Mouse (Mus musculus) monocyte, adult 5-6 weeks (primary cell): Measurements from ENCODE around the gene Plek. TPM values are rescaled to one million over a fixed set of nuclear protein-coding genes. Genes with fewer than 3 reads are reported as not detected.
"Not testable (repeated sequence)": the region's sequence is repeated elsewhere in the genome, so short reads cannot be mapped to it uniquely, and the experiment has no call there.

Source experiments
- ATAC-seq: fragments of 153-309, 156-312 bp; replicated peaks from 2 replicates; pipeline ENCODE4 v1.8.0; 2017; ENCODE audit warnings: mild to moderate bottlenecking; ENCODE audit not compliant: low TSS enrichment, insufficient number of reproducible peaks, severe bottlenecking, poor library complexity, low FRiP score
- total RNA-seq: library from RNA; stranded (forward); fragments of 200-1000, 200-491, 200-594 nt; gene quantifications from 3 replicates; pipeline ENCODE4 v1.2.3, GENCODE M21; 2017

The Plek gene
- total RNA-seq: 730 to 802 TPM (median 760 TPM) in 3 replicates

DNA sequence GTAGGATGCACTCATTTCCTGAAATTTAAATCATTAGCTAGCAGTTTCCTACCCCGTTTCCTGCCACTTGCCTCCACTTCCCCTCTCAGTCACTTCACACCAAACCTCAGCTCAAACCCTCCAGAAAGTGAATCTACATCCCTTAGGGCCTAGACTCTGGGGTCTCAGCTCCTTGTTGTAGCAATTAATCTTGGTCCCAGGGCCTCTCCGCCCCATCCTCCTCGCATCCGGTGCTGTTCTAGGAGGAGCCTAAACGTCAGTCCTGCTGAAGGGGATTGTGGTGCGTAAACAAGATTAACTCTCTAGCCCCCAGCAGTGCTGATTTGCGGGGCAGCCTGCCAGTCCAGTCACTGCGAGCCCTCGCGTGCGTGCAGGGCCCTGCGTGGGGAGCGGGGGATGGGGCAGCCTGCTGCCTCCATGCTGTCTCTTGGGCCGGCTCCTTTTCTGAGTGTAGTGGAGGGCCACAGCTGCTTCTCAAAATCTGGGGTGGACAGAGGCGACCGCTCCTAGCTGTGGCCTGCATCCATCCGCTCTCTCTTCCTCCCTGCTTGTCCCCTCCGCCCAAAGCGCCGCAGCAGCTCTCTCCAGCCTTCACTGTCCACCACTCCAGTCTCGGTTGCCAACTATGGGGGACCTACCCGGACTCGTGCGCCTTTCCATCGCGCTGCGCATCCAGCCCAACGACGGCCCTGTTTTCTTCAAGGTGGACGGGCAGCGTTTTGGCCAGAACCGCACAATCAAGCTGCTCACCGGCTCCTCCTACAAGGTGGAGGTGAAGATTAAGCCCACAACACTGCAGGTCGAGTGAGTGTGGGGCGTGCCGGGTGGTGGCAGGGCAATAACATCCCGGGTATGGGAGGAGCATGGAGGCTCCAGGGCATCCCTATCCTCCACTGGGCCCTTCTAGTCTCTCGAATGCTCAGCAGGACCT lies at the start of gene Plek, which contains the start of gene Cnrip1:
Plek (minus strand) TSS at position 837 of the 931 bp plus-strand sequence.
Cnrip1 (plus strand) TSS at position 42 of the 931 bp plus-strand sequence.
- peak; percentile 47; the same call in 1 of the 2 replicates for ATAC-seq

DNA sequence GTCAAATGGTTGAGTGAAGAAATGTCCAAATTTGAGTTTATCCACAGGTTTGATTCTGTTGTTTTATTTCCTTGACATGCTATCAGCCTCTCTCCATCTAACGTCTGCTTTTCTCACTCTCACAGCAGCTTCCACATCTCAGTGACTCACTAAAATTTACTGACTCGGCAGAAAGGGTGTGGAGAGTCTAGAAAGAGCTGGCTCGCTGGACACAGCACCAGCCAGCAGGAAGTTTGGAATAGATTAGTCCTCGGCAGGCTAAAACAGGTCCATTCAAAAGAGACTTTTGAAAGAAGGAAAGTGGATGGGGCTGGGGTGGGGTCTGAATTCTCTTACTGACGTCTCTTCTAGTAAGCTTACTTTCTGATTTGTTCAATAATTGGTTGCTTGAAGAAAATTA lies 33.9 kb upstream of the Plek start:
- no peak for ATAC-seq

DNA sequence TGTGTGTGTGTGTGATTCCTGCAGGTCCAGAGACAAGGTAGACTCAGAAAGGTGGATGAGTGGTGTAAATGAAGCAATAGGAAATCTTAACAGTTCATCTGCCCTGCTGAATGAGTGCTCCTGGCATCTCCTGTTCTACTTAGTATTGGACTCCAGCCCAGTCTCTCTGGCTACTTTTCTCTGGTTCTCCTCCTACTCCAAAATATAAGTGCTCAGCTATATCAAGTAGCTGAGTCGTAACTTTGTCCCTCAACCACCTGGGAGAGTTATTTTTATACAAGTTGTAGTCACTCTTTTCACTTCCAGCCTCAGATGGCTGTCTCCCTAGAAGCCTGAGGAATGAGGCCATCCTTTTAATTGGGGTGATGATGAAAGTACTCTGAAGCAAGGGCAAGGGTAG lies 31.7 kb upstream of the Plek start:
- no peak for ATAC-seq

DNA sequence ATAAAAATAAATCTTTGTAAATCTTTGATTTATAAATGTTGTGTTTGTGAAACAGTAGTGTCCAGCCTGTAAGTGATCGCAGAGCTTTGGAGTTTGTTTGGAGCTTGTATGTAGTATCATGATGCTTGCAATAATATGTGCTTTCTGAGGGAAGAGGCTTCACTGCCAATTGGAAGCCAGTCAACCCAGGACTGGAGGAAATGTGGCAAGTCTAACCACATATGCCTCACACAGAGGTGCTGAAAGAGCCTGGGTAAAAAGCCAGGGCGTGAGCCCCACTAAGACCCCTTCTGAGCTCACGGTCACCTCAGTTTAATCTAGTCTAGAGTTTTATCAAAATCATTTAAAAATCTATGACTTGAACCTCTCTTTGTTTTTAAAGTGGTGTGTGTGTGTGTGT lies 31.3 kb upstream of the Plek start:
- no peak for ATAC-seq

DNA sequence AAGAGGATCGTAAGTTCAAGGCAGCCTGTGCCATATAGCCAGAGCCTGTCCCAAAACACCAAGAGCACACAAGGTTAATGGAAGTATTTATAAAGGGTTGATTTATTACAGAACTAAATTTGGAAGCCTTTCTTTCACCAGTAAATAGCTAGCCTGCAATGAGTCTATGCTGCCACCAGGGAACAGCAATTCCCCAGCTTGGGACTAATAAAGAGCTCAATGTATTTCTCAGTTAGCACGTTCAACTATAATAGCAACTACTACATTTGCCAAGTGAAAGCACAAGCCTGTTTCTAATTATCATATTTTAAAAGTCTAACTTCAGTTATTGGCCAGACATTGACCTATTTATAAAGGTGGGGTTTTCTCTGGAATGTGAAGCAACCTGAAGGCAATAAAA lies 30.8 kb upstream of the Plek start:
- no peak for ATAC-seq

DNA sequence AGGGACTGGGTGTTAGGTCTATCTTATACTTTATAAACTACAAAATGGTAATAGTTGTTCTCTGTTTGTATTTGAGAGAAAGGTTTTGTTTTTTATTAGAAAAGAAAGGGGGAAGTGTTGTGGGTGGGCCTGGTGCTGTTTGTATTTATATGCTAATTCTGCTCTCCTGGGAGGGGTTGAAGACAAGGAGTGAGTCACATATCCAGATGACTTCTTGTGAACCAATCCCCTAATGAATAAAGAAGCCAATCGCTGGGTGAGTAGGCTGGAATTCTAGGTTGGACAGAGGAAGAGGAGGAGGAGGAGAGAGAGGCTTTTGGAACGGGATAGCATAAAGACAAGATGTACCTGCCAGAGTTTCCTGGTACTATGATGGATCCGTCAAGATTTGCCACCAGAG lies 29.9 kb upstream of the Plek start:
- ATAC-seq: no peak

DNA sequence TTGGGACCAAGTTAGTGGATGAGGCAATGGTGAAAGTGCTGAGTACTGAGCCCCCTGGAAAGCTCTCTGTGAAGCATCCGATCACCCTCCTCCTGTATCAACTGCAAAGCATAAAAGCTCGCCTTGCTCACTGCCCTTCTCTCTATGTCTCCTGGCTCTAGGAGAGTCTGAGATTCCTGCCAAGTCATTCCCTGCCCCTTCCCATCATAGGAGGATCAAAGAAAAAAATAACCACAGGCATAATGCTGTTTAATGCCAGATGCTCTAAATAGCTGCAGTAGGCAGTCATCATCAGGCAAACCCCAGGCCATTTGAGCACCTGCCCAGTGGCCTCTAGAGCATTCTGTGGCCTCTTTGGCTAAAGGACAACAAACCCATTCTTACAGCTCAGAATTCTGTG lies 23.5 kb upstream of the Plek start:
- ATAC-seq: no peak

DNA sequence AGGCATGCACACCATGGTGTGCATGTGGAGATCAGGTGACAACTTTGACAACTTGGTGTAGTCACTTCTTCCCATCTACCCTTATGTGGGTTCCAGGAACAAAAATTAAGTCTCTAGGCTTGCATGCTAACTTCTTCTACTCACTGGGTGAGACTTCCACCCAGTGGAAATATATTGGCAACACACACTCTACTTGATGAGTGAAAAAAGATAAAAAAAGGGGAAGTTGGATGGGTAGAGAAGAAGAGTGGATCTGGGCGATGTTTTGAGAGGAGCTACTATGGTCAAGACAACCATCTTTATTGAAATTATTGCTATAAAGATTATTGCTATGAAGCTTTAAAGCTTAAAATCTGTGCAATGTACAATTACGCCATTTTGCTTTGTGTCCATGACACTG lies 17.2 kb upstream of the Plek start:
- ATAC-seq: not testable (repeated sequence)

DNA sequence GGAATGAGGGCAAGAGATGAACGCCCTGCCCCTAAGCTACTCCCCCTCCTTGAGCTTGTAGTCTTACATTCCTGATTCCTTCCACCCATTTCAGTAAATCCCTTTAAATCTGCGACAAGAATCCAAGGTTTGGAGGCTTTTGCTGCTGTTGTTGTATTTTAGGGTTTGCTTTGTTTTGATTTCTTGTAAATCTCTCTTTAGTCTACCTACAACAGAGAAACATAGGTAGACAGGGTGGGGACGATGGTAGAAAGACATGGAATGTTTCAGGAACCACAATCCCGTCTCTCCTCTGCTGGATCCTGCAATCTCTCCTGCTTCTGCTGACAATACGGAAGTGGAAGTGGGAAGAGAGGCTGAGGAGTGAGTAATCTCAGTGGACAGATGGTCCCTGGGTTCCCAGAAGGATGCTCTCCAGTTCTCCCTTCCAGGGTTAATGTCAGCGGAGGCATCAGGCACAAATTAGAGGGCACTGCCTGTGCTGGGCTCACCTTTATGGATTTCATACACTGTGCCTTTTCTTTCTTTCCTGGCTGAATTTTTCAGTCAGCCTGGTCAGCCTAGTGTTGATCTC lies 382 bp upstream of the Plek start:
- no peak for ATAC-seq

DNA sequence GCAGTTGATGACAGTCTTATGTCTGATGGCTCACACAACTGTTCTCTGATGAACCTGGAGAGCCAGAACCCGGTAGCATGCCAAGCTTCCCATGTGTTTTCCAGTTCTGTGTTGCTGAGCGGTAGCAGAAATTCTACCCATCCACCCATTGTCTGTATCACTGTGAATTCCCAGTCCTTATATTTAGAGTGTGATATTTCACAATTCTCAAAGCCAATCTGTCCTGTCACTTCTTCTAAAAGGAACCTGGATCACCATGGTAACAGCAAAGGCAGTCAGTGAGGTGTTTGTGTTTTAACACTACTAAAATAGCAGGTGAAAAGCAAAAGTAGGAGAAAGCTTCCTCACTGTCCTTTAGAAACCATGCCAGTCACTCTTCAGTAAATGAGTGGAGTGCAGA lies 6.4 kb downstream of the Plek start:
- ATAC-seq: no peak

DNA sequence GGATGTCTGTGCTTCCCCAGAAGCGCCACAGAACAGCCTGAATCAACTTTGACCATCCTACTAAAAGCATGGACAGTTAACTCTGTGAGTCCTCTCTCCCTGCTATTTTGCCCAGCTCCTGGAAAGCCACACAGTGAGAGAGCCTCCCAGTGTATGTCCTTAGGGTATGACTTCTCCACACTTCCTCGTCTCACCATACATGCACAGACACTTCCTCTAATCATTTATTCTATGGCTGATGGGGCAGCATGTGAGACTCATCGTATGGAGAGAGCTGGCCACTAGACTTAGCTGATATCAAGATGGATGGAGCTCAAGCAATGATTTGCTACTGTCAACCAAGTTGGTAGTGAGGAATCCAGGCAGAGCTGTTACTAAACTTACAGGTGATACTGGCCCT lies 28.2 kb downstream of the Plek start:
- no peak for ATAC-seq

DNA sequence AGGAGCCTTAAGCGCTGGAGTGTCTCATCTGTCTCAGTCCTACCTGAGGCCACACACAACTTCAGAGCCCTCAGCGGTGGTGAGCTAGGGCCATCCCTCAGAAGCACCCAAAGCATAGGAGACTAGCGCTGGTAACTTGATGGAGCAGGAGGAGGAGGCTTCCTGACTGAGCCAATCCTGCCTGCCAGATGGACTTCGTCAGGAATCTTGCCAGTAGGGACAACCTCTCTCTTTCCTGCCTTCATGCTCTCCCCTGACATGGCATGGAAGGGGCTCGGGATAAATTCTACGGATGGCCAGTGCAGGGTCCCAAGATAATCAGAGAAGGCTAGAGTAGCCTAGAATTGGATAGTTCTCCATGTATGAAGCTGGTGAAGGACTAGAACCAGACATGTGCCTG lies 29.0 kb downstream of the Plek start:
- no peak for ATAC-seq

DNA sequence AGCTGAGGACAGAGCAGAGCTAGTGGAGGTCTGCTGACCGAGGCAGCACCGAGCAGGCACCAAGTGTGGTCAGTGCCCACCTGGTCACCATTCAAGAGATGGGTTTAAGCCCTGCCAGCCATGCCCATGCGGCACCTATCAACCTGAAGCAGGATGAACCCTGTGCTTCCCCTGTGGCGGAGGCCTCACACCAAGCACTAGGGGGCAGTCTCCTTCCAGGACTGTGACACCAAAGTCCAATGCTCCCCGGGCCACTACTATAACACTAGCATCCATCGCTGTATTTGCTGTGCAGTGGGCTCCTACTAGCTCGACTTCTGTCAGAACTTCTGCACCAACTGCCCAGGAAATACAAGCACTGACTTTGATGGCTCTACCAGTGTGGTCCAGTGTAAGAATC lies 32.9 kb downstream of the Plek start:
- no peak for ATAC-seq

DNA sequence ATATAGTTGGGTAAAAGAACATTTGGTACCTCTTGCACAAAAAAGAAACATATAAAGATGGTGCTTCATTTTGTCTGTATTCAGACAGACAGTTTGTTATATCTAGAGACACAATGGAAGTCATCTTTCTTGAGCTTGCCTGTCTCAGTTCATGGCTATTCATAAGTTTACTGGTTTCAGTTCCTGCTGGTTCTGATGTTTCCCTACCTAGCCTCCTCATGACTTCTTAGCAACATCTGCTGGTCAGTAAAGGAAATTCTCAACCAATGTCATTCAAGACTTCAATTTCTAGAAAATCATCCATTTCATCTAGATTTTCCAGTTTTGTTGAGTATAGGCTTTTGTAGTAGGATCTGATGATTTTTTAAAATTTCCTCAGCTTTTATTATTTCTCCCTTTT lies 39.2 kb downstream of the Plek start:
- peak; percentile 60 for ATAC-seq

DNA sequence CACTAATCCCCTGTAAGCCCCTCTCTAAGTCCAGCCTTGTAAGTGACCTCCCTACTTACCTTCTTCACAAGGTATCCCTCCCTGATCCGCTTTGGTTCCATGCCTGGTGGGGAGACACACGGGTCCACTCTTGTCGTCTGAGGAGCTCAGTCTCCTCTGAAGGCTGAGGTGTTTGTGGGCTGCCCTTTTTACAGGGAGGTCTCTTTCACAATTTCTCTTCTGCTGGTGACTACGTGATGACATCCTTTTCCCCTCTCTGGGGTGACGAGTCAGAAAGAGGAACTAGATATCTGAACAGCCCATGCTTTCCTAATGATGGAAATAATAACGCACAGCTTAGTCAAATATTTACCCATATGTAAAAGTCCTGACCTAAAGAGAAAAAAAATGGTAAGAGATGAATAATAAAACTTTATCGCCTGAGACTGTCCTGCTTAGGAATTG lies 43.7 kb downstream of the Plek start:
- peak; percentile 81 for ATAC-seq

DNA sequence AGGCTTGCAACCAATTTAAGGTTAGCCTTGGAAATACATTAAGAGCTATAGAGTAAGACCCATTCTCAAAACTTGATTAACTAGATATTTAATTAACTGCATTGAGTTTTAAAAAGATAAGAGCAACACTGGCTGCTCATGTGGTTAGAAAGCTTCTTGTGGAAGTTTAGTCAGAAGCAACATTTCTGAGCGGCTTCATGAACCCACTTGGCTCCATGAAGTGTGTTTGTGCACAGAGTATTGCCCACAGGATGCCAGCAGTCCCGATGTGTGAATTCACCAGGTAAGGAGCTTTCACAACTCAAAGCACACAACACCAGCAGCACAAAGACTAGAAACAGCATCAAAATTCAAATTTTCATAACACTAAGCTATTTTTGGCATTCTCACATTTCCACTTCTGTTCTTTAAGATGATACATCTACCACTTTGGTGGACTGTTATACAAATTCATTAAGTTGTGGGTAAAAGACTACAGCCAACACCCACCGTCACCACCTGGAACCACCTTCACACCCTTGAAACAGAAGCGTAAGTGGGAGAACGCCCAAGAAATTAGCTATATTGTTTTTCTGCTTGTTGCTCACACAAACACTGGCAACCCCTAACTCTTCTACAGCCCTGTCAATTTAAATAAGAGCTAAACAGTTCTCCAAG lies 44.5 kb downstream of the Plek start:
- ATAC-seq: no peak

DNA sequence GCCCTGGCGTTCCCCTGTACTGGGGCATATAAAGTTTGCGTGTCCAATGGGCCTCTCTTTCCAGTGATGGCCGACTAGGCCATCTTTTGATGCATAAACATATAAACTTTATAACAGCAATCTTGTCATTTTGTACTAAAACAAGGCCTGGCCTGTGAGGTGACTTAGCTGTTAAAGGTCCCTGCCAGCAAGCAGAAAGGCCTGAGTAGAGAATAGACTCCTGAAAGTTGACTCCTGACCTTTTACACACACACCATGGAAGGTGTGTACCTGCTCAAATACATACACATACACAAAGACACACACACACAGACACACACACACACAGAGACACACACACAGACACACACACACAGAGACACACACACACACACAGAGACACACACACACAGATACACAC lies 45.7 kb downstream of the Plek start:
- ATAC-seq: not testable (repeated sequence)

DNA sequence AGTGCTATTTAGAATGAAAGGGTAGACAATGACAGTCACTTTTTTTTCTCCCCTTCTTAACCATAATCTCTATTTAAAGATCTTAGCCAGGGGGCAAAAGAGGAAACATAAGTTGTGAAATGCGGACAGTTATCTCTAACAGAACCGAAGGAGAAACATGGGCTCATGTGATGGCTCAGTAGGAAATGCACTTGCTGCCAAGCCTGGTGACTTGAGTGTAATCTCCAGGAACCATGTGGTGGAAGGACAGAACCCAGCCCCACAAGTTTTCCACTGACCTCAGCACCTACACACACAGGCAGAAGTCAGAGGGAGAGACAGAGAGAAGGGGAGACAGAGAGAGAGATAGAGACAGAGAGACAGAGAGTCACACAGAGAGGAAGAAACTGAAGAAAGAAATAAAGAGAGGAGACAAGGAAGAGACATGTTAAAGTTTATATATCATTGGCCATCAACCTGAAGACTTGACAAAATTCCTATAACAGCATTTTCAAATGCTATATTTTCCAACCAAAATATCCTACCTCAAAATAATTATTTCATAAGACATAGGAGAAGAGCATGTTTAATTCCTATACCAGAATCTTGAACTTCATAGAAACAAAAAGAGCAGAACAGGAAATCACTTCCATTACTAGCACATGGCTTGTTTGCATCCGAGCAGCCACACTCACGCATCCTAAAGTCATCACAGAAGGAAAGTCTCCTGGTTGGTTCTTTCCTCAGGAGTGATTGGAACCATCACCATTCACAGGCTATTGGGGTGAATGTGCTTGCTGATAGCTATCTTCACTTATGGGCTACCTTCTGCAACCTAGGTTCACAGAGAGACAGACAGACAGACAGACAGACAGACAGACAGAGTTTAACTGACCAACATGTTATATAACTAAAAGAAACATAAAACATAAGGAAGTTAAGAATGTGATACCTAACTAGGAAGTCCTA lies 47.0 kb downstream of the Plek start:
- peak; percentile 32 for ATAC-seq

DNA sequence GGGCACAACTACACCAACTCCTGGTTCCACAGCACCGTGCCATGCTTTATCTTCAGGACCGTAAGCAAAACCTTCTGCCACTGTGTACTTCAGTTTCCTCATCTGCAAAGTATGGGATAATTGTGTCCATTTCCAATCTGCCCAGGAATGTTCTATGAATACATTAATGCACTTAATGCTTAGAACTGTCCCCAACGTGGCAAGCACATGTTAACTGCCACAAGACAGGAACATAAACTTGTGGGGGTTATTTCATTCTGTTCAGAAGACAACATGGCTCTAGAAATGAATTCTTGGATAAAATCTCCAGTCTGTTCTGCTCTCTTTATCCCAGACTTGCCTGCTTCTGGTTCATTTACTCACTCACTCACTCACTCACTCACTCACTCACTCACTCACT lies 48.4 kb downstream of the Plek start:
- no peak for ATAC-seq
